Comparison of ENCODE assay signal across 18 mouse cellular contexts in genomic region chr7:90057947-90058346, GRCm38 (mm10).
"Had no signal": no experiment of that assay in that cellular context is flagged by ENCODE, and none has a peak within 500 bp of the region (broad histone marks: within the 10 kb centered on the region; RNA-seq: fewer than 3 reads in every experiment).

No protein-coding gene starts in this region.

- ATAC-seq: intestine, embryonic 15.5 days; lung, postnatal 0 days had no signal

- H3K4me3 ChIP-seq: intestine, embryonic 15.5 days; kidney, embryonic 15.5 days; limb, embryonic 10.5 days; limb, embryonic 13.5 days; megakaryocyte, embryonic 14.5 days; midbrain, embryonic 10.5 days; neural tube, embryonic 12.5 days; neural tube, embryonic 15.5 days; stomach, embryonic 15.5 days had no signal

- H3K36me3 ChIP-seq: intestine, embryonic 15.5 days; kidney, embryonic 15.5 days; limb, embryonic 10.5 days; limb, embryonic 13.5 days; midbrain, embryonic 10.5 days; neural tube, embryonic 12.5 days; neural tube, embryonic 15.5 days; stomach, embryonic 15.5 days had no signal

- H3K9ac ChIP-seq: intestine, embryonic 15.5 days; kidney, embryonic 15.5 days; limb, embryonic 13.5 days; lung, embryonic 14.5 days; neural tube, embryonic 12.5 days; neural tube, embryonic 15.5 days; stomach, embryonic 15.5 days had no signal

- H3K9me3 ChIP-seq: intestine, embryonic 15.5 days; kidney, embryonic 15.5 days; limb, embryonic 10.5 days; limb, embryonic 13.5 days; megakaryocyte, embryonic 14.5 days; midbrain, embryonic 10.5 days; neural tube, embryonic 12.5 days; neural tube, embryonic 15.5 days; stomach, embryonic 15.5 days had no signal

- H3K27ac ChIP-seq: intestine, embryonic 15.5 days; kidney, embryonic 15.5 days; limb, embryonic 10.5 days; limb, embryonic 13.5 days; macrophage; midbrain, embryonic 10.5 days; neural tube, embryonic 12.5 days; neural tube, embryonic 15.5 days; stomach, embryonic 15.5 days had no signal

- H3K27me3 ChIP-seq: intestine, embryonic 15.5 days; kidney, embryonic 15.5 days; limb, embryonic 13.5 days; megakaryocyte, embryonic 14.5 days; neural tube, embryonic 12.5 days; neural tube, embryonic 15.5 days; stomach, embryonic 15.5 days had no signal

- DNase-seq: layer of hippocampus, adult 9-11 months; midbrain, embryonic 14.5 days; right cerebral cortex, adult 18-20 months; right cerebral cortex, postnatal 14 days; spleen, adult 18-20 months; thymus, postnatal 36 days had no signal

- H3K4me1 ChIP-seq: neural tube, embryonic 12.5 days had no signal

- H3K4me2 ChIP-seq: intestine, embryonic 15.5 days; kidney, embryonic 15.5 days; limb, embryonic 13.5 days; lung, embryonic 14.5 days; neural tube, embryonic 12.5 days; neural tube, embryonic 15.5 days; stomach, embryonic 15.5 days had no signal
